Mouse (Mus musculus) CD4-positive, CD25-positive, alpha-beta regulatory T cell, adult 2 months (primary cell): ENCODE results near the gene Kcnq5.
"Not testable (repeated sequence)": the region's sequence is repeated elsewhere in the genome, so short reads cannot be mapped to it uniquely, and the experiment has no call there.

Experiments
- DNase-seq: peaks from one replicate; pipeline ENCODE4 v3.0.0-alpha.2; 2012; ENCODE audit warnings: low read depth, low spot score

Kcnq5 gene

DNA sequence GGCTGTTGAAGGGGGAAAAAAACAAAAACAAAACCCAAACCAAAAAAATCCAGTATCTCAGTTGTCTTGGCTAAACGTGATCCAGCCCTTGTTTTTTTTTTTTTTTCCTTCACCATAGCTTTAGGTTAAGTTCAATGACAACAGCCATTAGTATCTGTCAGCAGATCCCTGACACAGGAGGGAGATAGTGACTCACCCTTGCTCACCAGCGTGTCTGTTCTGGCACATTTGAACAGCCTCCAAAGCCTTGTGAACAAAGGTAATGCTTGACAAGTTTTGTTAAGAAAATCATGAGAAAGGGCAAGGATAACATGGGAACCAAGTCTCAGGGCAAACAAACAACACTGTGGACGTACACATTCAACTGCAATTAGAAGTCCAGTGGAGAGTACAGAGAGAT lies 123.2 kb downstream of the Kcnq5 start:
- no peak for DNase-seq

DNA sequence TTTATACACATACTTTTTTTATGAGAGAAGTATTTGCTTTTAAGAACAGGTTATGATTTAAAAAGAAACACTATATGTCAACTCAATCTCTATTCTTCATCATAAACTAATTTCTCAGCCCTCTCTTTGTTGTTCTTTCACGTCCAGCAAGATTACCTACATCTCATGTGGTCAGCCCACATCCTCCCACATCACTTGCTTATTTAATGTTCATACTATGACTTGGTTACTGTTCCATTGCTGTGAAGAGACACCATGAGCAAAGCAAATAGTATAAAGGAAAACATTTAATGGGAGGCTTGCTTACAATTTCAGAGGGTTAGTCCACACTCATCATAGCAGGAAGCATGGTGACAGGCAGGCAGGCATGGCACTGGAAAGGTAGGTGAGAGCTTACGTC lies 124.4 kb downstream of the Kcnq5 start:
- peak; percentile 4 for DNase-seq

DNA sequence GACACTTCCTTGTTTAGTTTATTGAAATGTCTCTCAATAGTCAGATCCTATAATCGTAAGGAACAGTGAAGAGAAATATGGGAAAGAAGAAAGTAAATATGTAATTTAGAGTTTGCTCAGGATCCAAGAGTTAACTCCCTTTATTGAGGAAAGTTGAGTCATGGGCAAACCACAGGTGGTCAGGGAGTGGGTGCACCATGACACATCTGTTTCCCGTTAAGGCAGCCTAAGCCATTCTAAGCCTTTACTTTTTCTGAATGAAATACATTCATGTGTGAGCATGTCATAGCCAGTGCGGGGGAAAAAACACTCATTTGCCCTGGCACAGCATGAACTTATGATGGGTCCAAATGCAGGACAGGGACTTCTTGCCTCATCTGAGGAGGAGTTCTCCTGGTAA lies 125.4 kb downstream of the Kcnq5 start:
- DNase-seq: no peak

DNA sequence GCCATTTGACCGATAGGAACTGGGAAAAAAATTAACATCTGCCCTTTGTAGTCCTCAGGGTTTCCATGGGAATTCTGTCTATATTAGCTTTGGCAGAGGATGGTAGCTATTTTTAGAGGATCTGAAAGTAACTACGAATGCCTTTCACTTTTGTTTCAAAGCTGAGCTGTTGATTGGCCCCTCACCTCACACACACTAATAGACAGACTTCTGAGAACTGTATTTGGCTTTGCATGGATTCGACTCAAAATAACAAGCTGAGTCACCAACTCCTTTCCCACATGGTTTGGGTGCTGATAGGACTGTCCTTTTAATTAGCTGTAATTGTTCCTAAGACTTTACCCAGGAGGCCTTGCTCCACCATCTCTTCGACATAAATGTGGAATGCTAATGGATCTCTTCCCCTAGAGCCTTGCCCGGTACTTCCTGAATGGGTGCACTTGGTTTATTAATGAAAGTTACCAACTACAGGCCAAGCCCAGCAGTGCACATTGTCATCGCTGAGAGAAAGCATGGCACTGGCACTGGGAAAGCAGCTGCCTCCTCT lies 131.8 kb downstream of the Kcnq5 start:
- DNase-seq: peak; percentile 24

DNA sequence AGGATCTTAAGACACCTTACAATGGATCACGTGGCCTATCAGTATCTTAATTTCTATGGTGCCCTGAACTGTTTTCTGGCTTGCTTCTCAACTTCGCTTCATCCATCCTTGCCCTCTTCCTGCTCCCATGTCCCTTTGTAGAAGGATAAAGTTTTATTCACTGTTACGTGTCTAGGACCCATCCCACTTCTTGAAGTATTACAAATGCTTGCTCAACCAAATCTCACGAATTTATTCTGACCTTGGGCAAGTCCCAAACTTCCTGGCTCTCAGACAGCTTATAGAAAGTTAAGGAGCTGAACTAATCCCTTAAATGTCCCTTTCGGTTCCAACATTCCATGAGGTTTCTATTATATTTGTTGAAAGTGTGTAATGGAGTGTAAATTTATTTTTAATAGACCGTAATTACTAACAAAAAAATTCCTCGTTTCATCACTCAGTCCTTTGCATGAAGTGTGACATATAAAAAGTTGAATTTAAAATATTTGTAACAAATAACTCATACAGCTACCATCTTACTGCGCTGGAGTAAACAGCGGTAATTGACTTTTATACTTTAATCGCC lies 141.6 kb downstream of the Kcnq5 start:
- DNase-seq: no peak

DNA sequence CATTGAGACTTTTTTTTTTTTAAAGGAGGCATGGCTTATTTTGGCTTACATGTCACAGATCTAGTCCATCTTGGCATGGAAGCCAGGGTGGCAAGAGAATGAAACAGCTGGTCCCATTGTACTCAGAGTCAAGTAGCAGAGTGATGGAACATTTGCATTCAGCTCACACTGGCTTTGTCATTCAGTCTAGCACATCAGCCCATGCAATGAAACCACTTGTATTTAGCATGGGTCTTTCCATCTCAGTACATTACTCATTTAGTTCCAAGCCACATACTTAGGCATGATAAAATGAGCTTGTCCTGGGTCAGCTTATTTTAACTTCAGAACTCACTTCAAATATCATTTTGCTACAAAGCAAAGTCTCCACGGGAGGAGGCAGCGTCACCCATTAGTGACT lies 156.7 kb downstream of the Kcnq5 start:
- no peak for DNase-seq

DNA sequence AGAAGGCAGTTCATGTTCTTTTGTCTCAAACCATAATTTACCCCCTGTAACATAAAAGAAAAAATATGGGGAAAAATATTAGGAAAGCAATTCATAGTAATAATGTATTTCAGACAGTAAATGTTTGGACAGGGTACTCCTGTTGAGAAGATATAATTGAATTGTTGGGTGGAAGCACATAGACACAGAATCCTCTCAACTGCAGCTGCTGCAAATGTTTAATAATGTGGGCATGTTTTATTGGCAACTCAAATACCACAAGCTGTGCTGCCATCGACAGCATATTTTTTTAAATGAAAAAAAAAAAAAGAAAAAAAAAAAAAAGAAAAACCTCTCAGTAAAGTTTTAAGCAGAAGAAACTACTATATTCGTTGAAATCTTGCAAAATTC lies 157.3 kb downstream of the Kcnq5 start:
- DNase-seq: no peak

DNA sequence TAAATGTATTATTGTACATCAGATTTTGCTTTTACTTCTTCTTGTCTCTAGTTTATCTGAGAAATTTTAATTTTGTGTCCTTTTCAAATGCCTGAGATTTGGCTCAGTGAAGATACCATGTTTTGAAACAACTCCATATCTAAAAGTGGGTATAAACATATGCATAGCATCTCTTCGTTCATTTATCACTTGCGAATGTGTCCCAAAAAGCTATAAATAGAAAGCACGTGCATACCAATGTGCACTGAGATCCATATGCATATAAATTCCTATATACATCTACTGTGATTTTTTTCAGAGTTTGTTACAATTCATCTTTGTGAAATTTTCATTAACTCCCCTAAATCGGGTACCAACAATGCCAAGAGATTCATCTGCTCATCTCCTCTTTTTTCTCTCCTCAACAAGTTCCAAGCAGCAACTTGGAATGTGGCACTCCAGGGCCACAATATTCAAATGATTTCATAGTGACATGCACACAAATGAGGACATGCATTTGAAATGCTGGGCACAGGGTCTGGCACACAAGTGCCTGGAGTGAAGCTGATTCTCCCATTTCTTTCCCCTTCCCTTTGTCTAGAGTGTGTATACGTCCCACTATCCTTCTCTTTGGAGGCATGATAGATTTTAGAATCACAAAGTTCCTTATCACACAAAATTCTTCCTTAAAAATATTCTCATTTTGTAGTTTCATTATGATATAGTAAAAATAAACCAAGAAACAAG lies 157.8 kb downstream of the Kcnq5 start:
- DNase-seq: no peak

DNA sequence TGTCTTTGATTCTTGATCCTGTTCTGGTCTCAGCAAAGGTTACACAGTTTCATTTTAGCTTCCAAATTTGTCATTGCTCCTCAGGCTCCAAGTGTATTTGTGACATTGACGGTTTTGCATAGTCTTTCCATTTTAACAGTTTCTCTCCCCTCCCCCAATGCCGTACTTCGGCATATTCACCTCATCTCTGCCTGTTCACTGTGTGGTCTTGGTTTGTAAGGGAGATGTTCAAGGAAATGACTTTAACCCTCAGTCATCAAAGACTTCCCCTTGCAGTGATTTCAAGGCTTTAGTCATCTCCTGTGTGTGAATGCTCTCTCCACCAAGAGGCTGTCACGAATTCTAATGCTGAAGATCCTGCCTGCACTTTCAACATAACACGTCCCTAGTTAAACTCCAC lies 181.0 kb downstream of the Kcnq5 start:
- peak; percentile 17 for DNase-seq

DNA sequence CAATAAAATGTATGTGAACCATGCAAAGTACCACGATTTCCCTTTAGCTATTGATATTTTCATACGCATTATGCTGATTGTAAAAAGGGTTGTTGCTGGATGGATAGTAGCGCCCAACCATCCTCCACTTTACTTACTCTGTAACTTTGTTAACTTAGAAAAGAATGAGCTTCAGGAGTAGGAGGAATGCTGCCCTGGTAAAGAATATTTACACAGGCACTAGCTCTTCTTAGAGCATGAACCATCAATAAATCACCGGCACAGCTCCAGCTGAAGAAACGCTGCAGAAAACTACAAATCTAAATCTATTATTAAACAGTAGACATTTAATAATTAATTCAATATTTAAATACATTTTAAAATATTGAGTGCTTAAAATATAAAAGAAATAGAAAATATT lies 184.2 kb downstream of the Kcnq5 start:
- no peak for DNase-seq

DNA sequence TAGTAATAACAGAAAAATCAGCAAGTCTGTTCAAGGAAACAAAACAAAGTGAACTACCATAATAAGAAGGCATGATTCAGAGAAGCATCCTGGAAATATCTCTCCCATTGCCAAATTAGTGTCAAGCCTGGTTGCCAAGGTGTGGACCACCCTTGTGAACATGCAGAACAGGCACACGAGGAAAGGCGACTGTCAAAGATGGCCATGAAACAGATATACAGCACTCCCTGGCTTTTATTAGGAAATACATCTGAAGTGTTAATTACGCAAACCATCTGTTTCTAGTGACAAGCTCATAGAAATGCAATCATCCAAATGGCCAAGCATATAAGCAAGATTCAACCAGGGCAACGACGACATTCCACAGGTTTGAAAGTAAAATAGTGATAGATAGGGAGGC lies 187.8 kb downstream of the Kcnq5 start:
- no peak for DNase-seq

DNA sequence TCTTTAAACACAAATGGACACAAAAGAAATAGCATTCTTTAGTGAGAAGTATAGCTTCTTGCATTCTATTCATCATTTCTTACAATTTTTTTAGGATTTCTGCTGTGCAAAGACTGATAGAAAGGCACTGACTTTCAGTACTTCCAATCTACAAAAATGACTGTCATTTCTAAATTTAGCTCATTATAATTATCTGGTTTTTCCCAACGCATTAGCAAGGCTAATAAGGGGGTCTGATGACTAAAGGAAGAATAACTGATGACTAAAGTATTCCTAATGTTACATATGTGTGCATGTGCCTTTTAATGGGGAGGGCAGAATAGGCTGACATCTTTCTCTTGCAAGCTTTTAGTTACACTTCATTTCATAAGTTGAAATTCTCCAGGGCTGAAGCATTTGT lies 191.2 kb downstream of the Kcnq5 start:
- no peak for DNase-seq

DNA sequence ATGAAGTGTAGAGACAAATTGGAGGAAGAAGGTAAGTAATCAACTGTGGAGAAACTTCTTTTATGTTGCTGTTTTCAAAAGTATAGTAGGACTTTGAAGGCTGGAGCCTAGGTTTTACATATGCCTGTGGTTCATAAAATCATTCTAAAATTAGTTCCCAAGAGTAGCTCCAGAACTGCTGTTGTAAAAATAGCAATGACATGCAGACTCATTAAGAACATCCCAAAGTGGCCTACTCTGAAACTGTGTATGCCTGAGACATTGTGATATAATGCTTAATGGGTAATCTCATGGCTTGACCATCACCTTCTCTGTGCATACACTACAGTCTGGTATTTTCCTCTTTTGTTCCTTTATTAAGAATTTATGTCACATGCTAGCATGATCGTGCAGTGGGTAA lies 212.4 kb downstream of the Kcnq5 start:
- DNase-seq: no peak

DNA sequence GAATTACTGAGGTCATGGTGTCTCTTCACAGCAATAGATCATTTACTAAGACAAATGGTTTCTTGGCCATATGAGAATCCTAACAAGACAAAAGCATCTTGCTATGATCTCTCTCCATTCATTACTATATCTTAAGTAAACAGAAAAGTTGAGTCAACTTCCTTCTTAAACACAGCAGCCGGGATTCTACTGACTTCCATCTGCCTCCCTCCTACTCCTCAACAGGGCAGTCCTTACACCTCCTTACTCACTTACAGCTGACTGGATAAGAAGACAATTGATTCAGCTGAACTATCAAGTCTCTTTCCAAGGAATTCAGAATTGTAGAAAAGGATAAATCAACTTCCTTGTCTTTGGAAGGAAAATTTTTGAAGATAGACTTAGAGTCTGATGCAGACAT lies 232.6 kb downstream of the Kcnq5 start:
- no peak for DNase-seq

DNA sequence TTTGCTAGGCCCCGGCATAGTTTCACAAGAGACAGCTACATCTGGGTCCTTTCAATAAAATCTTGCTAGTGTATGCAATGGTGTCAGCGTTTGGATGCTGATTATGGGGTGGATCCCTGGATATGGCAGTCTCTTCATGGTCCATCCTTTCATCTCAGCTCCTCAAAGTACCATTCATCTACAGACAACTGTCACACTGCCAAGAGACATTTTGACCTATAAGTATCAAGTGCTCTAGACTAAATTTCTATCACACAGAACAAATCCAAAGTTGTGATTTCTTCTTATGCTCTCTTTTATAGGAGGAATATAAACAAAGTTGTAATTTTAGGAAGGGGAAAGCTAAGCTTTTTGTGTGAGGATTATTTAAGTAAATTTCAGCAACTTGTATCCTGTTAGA lies 238.5 kb downstream of the Kcnq5 start:
- DNase-seq: not testable (repeated sequence)

DNA sequence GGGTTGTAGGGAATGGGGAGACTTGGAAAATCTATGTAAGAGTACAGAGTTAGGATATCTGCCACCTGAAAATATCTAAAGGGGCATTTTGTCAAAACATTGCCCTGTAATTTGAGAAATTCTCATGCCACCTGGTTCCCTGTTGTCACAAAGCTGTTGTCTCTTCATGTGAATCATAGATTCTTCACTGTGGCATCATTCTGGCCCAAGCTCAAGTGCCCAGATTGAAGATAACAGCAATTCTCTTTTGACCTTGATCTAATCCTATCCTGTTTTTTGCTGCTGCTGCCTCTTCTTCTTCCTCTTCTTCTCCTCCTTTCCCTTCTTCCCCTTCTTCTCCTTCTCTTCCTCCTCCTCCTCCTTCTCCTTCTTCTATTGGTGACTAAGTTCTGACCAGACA lies 240.5 kb downstream of the Kcnq5 start:
- DNase-seq: no peak

DNA sequence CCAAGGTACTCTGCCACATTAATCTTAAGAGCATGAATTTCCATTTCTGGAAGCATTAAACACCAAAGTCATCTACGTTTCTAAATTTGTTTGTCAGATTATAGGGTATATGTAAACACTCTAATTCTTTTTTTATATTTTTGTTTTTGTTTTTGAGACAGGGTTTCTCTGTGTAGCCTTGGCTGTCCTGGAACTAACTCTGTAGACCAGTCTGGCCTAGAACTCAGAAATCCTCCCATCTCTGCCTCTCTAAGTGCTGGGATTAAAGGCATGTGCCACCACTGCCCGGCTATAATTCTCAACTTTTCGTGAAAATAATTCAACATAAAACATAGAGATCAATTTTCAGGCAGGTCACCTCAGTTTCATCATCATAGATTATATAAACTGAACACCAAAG lies 246.9 kb downstream of the Kcnq5 start:
- DNase-seq: peak; percentile 35

DNA sequence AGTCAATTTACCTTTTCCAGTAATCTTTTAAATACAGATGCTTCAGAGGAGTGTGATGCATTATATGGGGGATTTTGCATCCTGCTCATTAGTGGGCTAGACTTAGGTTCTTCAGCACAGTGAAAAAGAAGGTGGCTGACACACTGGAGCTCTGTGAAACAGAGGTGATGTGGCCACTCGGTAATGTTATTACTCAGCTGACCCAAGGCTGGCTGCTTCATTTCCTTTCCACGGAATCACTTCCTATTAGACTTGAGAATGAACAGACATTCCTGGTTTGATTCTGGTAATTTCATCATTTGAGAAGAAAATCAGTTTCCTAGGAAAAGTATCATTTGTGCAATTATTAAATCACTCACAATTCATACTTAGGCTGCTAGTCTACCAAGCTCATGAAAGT lies 249.0 kb downstream of the Kcnq5 start:
- DNase-seq: no peak

DNA sequence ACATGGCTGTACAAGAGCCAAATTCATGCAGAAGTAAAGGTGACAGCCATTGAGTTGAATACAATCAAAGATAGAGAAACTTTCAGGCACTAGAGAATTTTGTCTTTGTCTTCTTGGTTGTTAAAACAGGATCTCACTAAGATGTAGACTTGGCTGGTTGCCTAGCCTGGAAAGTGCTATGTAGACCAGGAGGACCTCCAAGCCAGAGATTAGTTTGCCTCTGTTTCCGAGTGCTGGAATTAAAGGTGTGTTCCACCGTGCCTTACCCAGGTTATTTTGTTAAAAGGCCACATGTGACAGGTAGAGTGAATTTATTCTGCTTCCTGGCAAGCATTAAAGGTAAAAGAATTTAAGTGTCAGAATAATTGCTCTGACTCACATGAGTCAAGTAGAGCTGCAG lies 271.3 kb downstream of the Kcnq5 start:
- no peak for DNase-seq

DNA sequence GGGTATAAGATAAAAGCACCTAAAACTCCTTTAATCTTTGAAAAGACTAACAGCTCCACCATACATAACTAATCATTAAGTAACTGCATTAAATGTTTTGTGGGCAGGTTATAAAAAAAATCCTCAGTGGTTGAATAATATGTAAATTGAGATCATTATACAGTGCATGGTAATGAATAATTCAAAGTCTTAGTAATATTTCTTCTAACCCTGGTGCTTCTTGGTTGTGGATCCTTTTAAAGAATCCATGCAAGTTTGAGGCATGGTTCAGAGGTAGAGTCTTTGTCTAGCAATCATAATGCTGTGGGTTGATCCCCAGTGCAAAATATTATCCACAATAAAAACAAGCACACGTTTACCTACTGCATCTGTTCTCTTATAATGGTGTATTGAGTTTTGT lies 272.8 kb downstream of the Kcnq5 start:
- no peak for DNase-seq

DNA sequence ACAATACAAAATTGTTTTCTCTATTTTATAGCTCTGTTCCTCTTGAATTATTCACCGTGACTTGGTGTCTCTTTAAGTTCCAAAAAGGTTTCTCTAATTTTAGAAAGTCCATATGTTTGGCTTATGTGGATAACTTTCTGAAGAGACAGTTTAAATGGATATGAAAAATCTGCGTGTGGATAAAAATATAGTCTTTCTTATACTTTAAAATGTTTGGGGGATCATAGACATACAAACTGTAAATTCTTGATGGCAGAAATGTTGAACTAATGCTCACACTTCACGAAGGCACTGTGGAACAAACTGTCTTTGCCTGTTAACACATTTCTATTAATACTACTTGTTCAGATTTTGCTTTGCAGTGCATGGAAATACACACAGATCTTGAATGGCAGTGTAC lies 277.3 kb downstream of the Kcnq5 start:
- no peak for DNase-seq

DNA sequence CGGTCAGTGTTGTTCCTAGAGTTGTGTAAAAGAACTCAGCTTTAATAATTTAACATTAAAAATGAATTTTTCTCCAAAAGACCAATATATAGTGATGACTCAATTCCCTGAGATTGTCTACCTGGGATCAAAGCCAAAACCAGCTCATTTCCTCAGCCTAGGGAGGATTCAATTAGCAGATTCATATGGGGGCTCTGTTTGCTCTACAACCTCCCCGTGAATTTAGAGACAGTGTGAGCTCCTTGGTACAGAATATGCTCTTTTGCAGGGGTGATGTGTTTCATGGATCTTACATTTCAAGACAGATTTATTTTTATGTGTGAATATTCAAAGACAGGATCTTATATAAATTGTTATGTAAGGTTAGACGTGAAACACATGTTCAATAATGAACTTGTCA lies 284.9 kb downstream of the Kcnq5 start:
- no peak for DNase-seq

DNA sequence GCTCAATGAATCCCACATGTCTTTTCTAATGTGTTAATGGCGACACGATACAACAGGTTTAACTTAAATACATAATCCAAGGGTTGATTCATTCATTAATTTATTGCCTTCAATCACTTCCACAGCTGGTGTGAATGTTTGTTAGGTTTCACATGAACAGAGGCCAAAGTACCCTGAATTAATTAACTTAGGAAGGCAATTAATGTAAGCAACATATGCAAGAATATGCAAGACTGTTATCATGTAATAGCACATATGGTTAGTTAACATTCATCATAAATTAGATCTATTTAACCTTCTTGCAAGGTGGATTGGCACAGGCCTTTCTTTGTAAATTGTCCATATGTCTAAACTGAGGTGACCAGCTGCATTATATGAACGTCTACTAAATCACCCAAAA lies 300.9 kb downstream of the Kcnq5 start:
- DNase-seq: no peak

DNA sequence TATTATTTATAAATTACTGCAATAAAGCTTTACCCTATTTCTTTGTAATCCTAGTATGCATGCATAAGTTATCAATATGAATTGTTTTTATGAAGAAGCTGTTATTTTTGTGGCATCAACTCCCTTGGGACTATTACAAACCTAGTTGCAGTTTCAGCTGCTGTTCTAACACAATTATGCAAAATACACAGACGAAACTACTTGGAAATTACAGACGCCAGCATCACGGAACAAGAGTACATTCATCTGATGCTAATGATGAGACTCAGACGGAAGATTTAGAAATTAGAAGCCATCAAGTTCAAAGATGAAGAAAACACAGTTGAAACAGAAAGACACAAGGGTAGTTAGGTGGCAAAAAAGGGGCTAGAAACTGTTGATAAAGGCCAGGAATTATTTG lies 310.9 kb downstream of the Kcnq5 start:
- no peak for DNase-seq
